Mouse (Mus musculus) embryonic facial prominence, embryonic 10.5 days (tissue): Measurements from ENCODE around the gene Chchd6. TPM values are rescaled to one million over a fixed set of nuclear protein-coding genes. Genes with fewer than 3 reads are reported as not detected.

Source experiments
- DNase-seq: peaks from one replicate; pipeline ENCODE4 v3.0.0-alpha.2; 2017; ENCODE audit warnings: low spot score
- H3K27ac ChIP-seq: fragments of 300-500 bp; sonication (generic); replicated peaks from 2 replicates; pipeline ENCODE4 v1.5.1; 2016; ENCODE audit warnings: mild to moderate bottlenecking
- H3K27me3 ChIP-seq: fragments of 300-500 bp; sonication (generic); replicated peaks from 2 replicates; pipeline ENCODE4 v1.6.1; 2016; ENCODE audit warnings: low read depth, mild to moderate bottlenecking; ENCODE audit not compliant: poor library complexity, severe bottlenecking
- H3K36me3 ChIP-seq: fragments of 300-500 bp; sonication (generic); replicated peaks from 2 replicates; pipeline ENCODE4 v1.6.1; 2016; ENCODE audit warnings: mild to moderate bottlenecking, moderate library complexity
- H3K4me1 ChIP-seq: fragments of 300-500 bp; sonication (generic); 2 replicates; pipeline ENCODE4 v1.6.1; 2016
- H3K4me3 ChIP-seq: fragments of 300-500 bp; sonication (generic); 2 replicates; pipeline ENCODE4 v1.5.1; 2016; ENCODE audit warnings: mild to moderate bottlenecking, moderate library complexity
- H3K9me3 ChIP-seq: fragments of 300-500 bp; sonication (generic); 2 replicates; pipeline ENCODE4 v1.6.1; 2016; ENCODE audit warnings: mild to moderate bottlenecking
- WGBS: fragments of 180-500 bp; shearing (Covaris S2); methylation state at CpG from one replicate; pipeline ENCODE4 v1.1.7; 2016; 5-methylcytosine and 5-hydroxymethylcytosine counted together
- polyA plus RNA-seq: library from polyadenylated mRNA; unstranded; fragments of >200 nt; fragmentation: Nextera tagmentation; extraction: Ambion mirVana; gene quantifications from 2 replicates; pipeline ENCODE4 v1.2.1, GENCODE M21; 2016

Gene Chchd6
- polyA plus RNA-seq, 1 experiment from 2014 or later, result 66.8 TPM

GRCm38 (mm10) chr6:89574641-89575040 is 20.8 kb downstream of the Chchd6 start:
- H3K27me3 ChIP-seq, result no peaks in the 10 kb centered on the region
- H3K4me3 ChIP-seq, result no peak overlapping the region
- H3K4me1 ChIP-seq, result peaks cover 6% of the 10 kb centered on the region
- no peaks in the 10 kb centered on the region for H3K9me3 ChIP-seq
- DNase-seq, result no peak
- 74% methylated on average over 2 of the region's 2 CpGs for WGBS
- 0 out of 2 replicates have a peak overlapping the region, but pooled peaks have one; percentile 14 for H3K27ac ChIP-seq
- H3K36me3 ChIP-seq, result no peaks in the 10 kb centered on the region

GRCm38 (mm10) chr6:89573768-89574167 is 21.7 kb downstream of the Chchd6 start:
- no peaks in the 10 kb centered on the region for H3K9me3 ChIP-seq
- DNase-seq, result no peak
- H3K27me3 ChIP-seq, result no peaks in the 10 kb centered on the region
- WGBS, result 94% methylated on average over 2 of the region's 2 CpGs
- H3K36me3 ChIP-seq, result no peaks in the 10 kb centered on the region
- H3K4me3 ChIP-seq, result no peak overlapping the region
- no peak overlapping the region for H3K27ac ChIP-seq
- peaks cover 6% of the 10 kb centered on the region; the same call in 1 of the 2 replicates for H3K4me1 ChIP-seq

- H3K9me3 ChIP-seq, result no peaks in the 10 kb centered on the region
- no peaks in the 10 kb centered on the region for H3K27me3 ChIP-seq
- H3K4me3 ChIP-seq, result no peak overlapping the region
- H3K36me3 ChIP-seq, result no peaks in the 10 kb centered on the region
- no peak overlapping the region for H3K27ac ChIP-seq
- peaks cover 6% of the 10 kb centered on the region; the same call in 1 of the 2 replicates for H3K4me1 ChIP-seq
- DNase-seq, result no peak
Measured at GRCm38 (mm10) chr6:89572921-89573636, 22.4 kb downstream of the Chchd6 start.

GRCm38 (mm10) chr6:89569370-89569769 is 26.1 kb downstream of the Chchd6 start:
- H3K4me1 ChIP-seq, result peaks cover 12% of the 10 kb centered on the region; the same call in 1 of the 2 replicates
- H3K27me3 ChIP-seq, result no peaks in the 10 kb centered on the region
- no peak overlapping the region for H3K4me3 ChIP-seq
- DNase-seq, result no peak
- 0 out of 2 replicates have a peak, but pooled peaks cover 4% of the 10 kb centered on the region for H3K36me3 ChIP-seq
- no peak overlapping the region for H3K27ac ChIP-seq
- no peaks in the 10 kb centered on the region for H3K9me3 ChIP-seq
- WGBS, result 82% methylated on average over 4 of the region's 4 CpGs

- no peaks in the 10 kb centered on the region for H3K27me3 ChIP-seq
- 64% methylated on average over 4 of the region's 4 CpGs for WGBS
Measured at GRCm38 (mm10) chr6:89566740-89567139, 28.7 kb downstream of the Chchd6 start.

GRCm38 (mm10) chr6:89563381-89563780 is 32.1 kb downstream of the Chchd6 start:
- Histone ChIP-seq H3K27me3 (no peaks in the 10 kb centered on the region), H3K27ac (no peak overlapping the region), H3K4me1 (0 out of 2 replicates have a peak, but pooled peaks cover 7% of the 10 kb centered on the region), H3K4me3 (no peak overlapping the region), H3K36me3 (0 out of 2 replicates have a peak, but pooled peaks cover 4% of the 10 kb centered on the region), H3K9me3 (no peaks in the 10 kb centered on the region)
- DNase-seq, result no peak
- 89% methylated on average over 4 of the region's 4 CpGs for WGBS

More at GRCm38 (mm10) chr6:89566740-89567139, 28.7 kb downstream of the Chchd6 start:
- 0 out of 2 replicates have a peak, but pooled peaks cover 7% of the 10 kb centered on the region for H3K4me1 ChIP-seq
- DNase-seq, result no peak
- no peaks in the 10 kb centered on the region for H3K9me3 ChIP-seq
- H3K27ac ChIP-seq, result no peak overlapping the region
- 0 out of 2 replicates have a peak, but pooled peaks cover 4% of the 10 kb centered on the region for H3K36me3 ChIP-seq
- H3K4me3 ChIP-seq, result no peak overlapping the region

- WGBS, result 79% methylated on average over 2 of the region's 2 CpGs
- no peaks in the 10 kb centered on the region for H3K9me3 ChIP-seq
- H3K27me3 ChIP-seq, result no peaks in the 10 kb centered on the region
- no peak overlapping the region for H3K27ac ChIP-seq
- no peak overlapping the region for H3K4me3 ChIP-seq
- DNase-seq, result no peak
- H3K36me3 ChIP-seq, result no peaks in the 10 kb centered on the region
- no peaks in the 10 kb centered on the region for H3K4me1 ChIP-seq
Measured at GRCm38 (mm10) chr6:89560826-89561225, 34.6 kb downstream of the Chchd6 start.

GRCm38 (mm10) chr6:89557654-89558053 is 37.8 kb downstream of the Chchd6 start:
- no peak for DNase-seq
- Histone ChIP-seq H3K4me1 (no peaks in the 10 kb centered on the region), H3K27ac (no peak overlapping the region), H3K27me3 (no peaks in the 10 kb centered on the region), H3K36me3 (no peaks in the 10 kb centered on the region), H3K9me3 (no peaks in the 10 kb centered on the region), H3K4me3 (no peak overlapping the region)
- 78% methylated on average over 4 of the region's 4 CpGs for WGBS

GRCm38 (mm10) chr6:89556566-89556965 is 38.9 kb downstream of the Chchd6 start:
- Histone ChIP-seq H3K27ac (no peak overlapping the region), H3K4me1 (no peaks in the 10 kb centered on the region), H3K27me3 (no peaks in the 10 kb centered on the region), H3K4me3 (no peak overlapping the region), H3K36me3 (no peaks in the 10 kb centered on the region), H3K9me3 (no peaks in the 10 kb centered on the region)
- WGBS, result 72% methylated on average over 7 of the region's 7 CpGs
- no peak for DNase-seq

- no peak for DNase-seq
- Histone ChIP-seq H3K27me3 (no peaks in the 10 kb centered on the region), H3K4me3 (no peak overlapping the region), H3K4me1 (no peaks in the 10 kb centered on the region), H3K9me3 (no peaks in the 10 kb centered on the region), H3K27ac (no peak overlapping the region), H3K36me3 (no peaks in the 10 kb centered on the region)
- WGBS, result 82% methylated on average over 1 of the region's 1 CpGs
Measured at GRCm38 (mm10) chr6:89555971-89556370, 39.5 kb downstream of the Chchd6 start.

GRCm38 (mm10) chr6:89554029-89554428 is 41.4 kb downstream of the Chchd6 start:
- 90% methylated on average over 5 of the region's 5 CpGs for WGBS

GRCm38 (mm10) chr6:89553012-89553704 is 42.3 kb downstream of the Chchd6 start:
- Histone ChIP-seq H3K36me3 (no peaks in the 10 kb centered on the region), H3K27me3 (no peaks in the 10 kb centered on the region), H3K4me3 (no peak overlapping the region), H3K9me3 (no peaks in the 10 kb centered on the region), H3K4me1 (no peaks in the 10 kb centered on the region), H3K27ac (no peak overlapping the region)
- 13% methylated on average over 4 of the region's 4 CpGs for WGBS
- DNase-seq, result peak; percentile 80

More at GRCm38 (mm10) chr6:89554029-89554428, 41.4 kb downstream of the Chchd6 start:
- no peak overlapping the region for H3K27ac ChIP-seq
- H3K9me3 ChIP-seq, result no peaks in the 10 kb centered on the region
- no peaks in the 10 kb centered on the region for H3K36me3 ChIP-seq
- H3K4me1 ChIP-seq, result no peaks in the 10 kb centered on the region
- no peaks in the 10 kb centered on the region for H3K27me3 ChIP-seq
- no peak overlapping the region for H3K4me3 ChIP-seq
- DNase-seq, result no peak
